Mouse (Mus musculus) small intestine, adult 10 weeks (tissue): ENCODE data around the gene Lhpp. TPM values are rescaled to one million over a fixed set of nuclear protein-coding genes. Genes with fewer than 3 reads are reported as not detected.

Experiments used
- polyA plus RNA-seq: library from polyadenylated mRNA; stranded (reverse); fragments of 350-450 nt; fragmentation: Illumina TruSeq; extraction: RNeasy Lipid Tissue Mini Kit (QIAGEN cat#74804); gene quantifications from one replicate; pipeline ENCODE4 v1.2.3, GENCODE M21; 2014; ENCODE audit warnings: low replicate concordance

The Lhpp gene
- 4.2 TPM for polyA plus RNA-seq

DNA sequence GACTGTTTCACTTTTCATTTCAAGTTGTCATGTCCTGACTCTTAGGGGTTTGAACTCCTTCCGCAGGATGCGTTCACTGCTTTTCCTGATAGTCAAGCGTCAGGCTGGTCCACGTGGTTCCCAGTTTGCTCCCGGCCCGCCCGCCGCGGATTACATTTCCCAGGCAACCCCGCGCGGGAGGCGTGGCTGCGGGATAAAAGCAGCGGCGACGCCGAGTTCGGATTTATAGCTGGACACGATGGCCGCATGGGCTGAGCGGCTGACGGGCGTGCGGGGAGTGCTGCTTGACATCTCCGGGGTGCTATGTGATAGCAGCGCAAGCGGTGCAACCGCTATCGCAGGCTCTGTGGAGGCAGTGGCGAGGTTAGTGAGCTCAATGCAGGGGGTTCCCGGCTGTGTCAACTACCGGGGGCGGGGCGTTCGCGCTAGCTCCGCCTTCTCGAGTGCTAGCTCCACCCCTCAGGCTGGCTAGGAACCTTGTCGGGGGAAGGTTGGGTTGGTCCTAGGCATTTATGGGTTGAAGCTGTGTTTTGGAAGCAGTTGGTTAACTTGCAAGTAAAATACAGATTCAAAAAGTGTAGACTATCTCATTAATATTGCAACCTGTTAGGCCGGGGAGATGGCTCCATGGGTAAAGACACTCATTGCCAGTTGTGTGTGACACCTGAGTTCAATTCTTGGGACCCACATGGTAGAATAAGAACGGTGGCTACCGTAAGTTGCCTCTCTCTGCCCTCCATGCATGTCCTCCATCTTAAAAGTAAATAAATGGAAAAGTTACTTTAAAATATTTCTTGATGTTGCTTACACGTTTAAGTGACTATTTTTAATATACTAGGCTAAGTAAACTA is at the start of gene Lhpp:
TSS of gene Lhpp (plus strand) at position 171 of the 851 bp plus-strand sequence.

DNA sequence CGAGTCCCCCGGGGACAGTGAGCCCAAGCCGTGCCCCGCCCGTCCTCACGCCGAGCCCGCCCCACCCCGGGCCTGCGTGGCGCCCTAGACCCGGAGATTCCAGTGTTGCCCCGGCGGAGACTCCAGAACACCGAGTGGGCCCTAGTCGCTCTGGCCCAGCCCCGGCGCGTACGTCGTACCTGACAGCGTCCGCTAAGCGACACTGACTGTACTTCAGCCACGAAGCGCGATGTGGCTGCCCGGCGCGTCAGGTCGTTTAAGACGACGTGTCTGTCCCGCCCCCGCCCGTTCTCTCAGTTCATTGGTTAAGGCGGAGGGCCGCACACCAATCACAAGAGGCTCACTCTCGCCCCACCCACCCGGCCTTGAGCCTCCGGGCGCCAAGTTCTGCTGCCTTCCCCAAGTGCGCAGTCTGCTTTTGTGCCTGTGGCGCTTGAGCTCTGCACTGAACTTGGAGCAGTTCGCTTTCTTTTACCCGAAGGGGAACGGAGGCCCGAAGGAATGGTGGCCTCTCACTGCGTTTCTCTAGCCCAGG is 34.3 kb upstream of the Lhpp start, which contains the start of gene Oat:
TSS of gene Oat (minus strand) at position 283 of the 535 bp plus-strand sequence.

DNA sequence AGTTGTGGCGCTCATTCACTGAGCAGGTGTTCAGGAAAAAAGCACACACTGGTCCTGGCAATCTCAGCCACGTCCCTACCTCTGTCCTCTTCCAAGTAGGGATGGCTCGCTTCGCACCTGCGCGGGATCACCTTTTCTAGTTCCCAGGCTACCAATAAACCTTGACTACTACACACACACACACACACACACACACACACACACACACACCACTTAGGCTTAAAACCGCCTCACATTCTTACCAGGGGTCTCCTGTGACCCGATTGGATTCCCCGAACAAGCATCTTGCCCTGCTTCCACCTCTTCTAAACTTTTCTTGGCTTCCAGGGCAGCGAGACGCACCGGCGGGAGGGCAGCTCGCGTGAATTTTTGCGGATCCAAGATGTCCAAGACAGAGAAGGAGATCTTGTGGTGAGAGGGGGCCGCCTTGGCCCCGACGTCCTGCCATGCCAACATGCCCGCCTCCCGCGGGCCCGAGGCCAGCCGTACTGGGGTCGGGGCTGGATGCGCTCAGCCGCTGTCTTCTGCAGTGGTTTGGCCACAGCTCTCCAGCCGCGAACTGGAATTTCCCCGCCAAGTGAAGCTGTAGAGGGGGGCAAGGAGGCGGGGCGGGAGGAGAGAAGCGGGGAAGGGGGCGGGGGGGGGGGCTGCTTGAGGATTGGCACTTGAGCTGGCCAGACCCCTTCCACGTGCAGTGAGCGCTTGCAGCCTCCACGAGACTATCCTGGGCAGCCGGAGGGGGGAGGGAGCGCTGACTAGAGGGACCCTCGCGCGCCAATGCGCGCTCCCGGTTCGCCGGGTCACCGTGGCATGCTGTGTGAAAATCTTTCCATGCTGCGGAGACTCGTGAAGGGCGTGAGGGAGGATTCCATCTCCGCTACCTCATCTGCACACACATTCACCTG is 11.1 kb upstream of the Lhpp start, which contains the start of gene Nkx1-2:
TSS of gene Nkx1-2 (minus strand) at position 567 of the 905 bp plus-strand sequence.

Other genes with a start within 250 kb of the Lhpp start
- 524 TPM for gene Oat, start 34.2 kb upstream of the Lhpp start, polyA plus RNA-seq
- 0.48 TPM for gene Nkx1-2, start 11.0 kb upstream of the Lhpp start, polyA plus RNA-seq
- 13.5 TPM for gene Fam53b, start 203.2 kb downstream of the Lhpp start, polyA plus RNA-seq
- gene Eef1akmt2, start 242.0 kb downstream of the Lhpp start, polyA plus RNA-seq, result 60.8 TPM
- gene Abraxas2, start 248.6 kb downstream of the Lhpp start, polyA plus RNA-seq, result 84.0 TPM